Mouse (Mus musculus) CH12.LX (cell line): ENCODE measurements at regions not wholly inside any gene's neighbourhood (a gene's known extent, or its start where the extent isn't known, plus 50 kb on each side); places are given as distances from the start of the nearest gene placed in this dataset.
"Not testable (repeated sequence)": the region's sequence is repeated elsewhere in the genome, so short reads cannot be mapped to it uniquely, and the experiment has no call there.

Source experiments
- CHD2 ChIP-seq: IDR thresholded peaks from 2 replicates; pipeline ENCODE4 v1.6.1; 2011; ENCODE audit warnings: low read length, improper control_type of control experiment
- CTCF ChIP-seq, 2 experiments: IDR thresholded peaks in 1 of 2; conservative IDR thresholded peaks in 1 of 2; 2 replicates each; pipeline ENCODE4 v1.5.1; 2011 to 2012; ENCODE audit warnings: low read depth in 2 of 2, low read length in 2 of 2, improper control_type of control experiment in 1 of 2, inconsistent platforms in 1 of 2, mild to moderate bottlenecking in 1 of 2, moderate library complexity in 1 of 2
- RCOR1 ChIP-seq: conservative IDR thresholded peaks from 2 replicates; pipeline ENCODE4 v1.6.1; 2012; ENCODE audit warnings: low read depth, mild to moderate bottlenecking, inconsistent platforms, low read length, improper control_type of control experiment
- TCF12 ChIP-seq: IDR thresholded peaks from 2 replicates; pipeline ENCODE4 v1.6.1; 2014; ENCODE audit warnings: low read depth, mild to moderate bottlenecking, inconsistent platforms, low read length, improper control_type of control experiment
- USF2 ChIP-seq: conservative IDR thresholded peaks from 2 replicates; pipeline ENCODE4 v1.6.1; 2011; ENCODE audit warnings: low read depth, low read length, improper control_type of control experiment

DNA sequence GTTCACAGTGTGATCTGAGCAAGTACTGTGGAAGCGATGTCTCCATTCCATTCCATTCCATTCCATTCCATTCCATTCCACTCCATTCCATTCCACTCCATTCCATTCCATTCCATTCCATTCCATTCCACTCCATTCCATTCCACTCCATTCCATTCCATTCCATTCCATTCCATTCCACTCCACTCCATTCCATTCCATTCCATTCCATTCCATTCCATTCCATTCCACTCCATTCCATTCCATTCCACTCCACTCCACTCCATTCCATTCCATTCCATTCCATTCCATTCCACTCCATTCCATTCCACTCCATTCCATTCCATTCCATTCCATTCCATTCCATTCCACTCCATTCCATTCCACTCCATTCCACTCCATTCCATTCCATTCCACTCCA lies 368.0 kb upstream of the Arid1b start:
- TF ChIP-seq USF2; CTCF (conservative IDR thresholded peaks at IDR 0.05 in 1 of 2, IDR thresholded peaks at IDR 0.05 in 1 of 2; ENCODE audit: low read depth in 2 of 2, low read length in 2 of 2); RCOR1; CHD2; TCF12: not testable (repeated sequence)
